Mouse (Mus musculus) heart, embryonic 13.5 days (tissue): ENCODE results near the gene Clock. TPM values are rescaled to one million over a fixed set of nuclear protein-coding genes. Genes with fewer than 3 reads are reported as not detected.

Source experiments
- ATAC-seq: fragments of 200-750 bp; cut with Nextera tagmentation; 2 replicates; pipeline ENCODE4 v1.8.0; 2017; ENCODE audit warnings: moderate TSS enrichment; ENCODE audit not compliant: insufficient number of reproducible peaks, low FRiP score, low TSS enrichment; ENCODE audit errors: extremely low read depth
- H3K27ac ChIP-seq: fragments of 300-500 bp; sonication (generic); replicated peaks from 2 replicates; pipeline ENCODE4 v1.5.1; 2015; ENCODE audit warnings: moderate library complexity, mild to moderate bottlenecking, inconsistent platforms
- H3K27me3 ChIP-seq: fragments of 300-500 bp; sonication (generic); replicated peaks from 2 replicates; pipeline ENCODE4 v1.6.1; 2015; ENCODE audit warnings: mild to moderate bottlenecking, inconsistent platforms
- H3K36me3 ChIP-seq: fragments of 300-500 bp; sonication (generic); 2 replicates; pipeline ENCODE4 v1.6.1; 2015; ENCODE audit warnings: mild to moderate bottlenecking, inconsistent platforms
- H3K4me1 ChIP-seq: fragments of 300-500 bp; sonication (generic); 2 replicates; pipeline ENCODE4 v1.6.1; 2015; ENCODE audit warnings: inconsistent platforms
- H3K4me2 ChIP-seq: fragments of 300-500 bp; sonication (generic); 2 replicates; pipeline ENCODE4 v1.6.1; 2015; ENCODE audit warnings: inconsistent platforms, mild to moderate bottlenecking, moderate library complexity
- H3K4me3 ChIP-seq: fragments of 300-500 bp; sonication (generic); 2 replicates; pipeline ENCODE4 v1.5.1; 2015; ENCODE audit warnings: moderate library complexity, mild to moderate bottlenecking, inconsistent platforms
- H3K9ac ChIP-seq: fragments of 300-500 bp; sonication (generic); 2 replicates; pipeline ENCODE4 v1.6.1; 2015; ENCODE audit warnings: inconsistent platforms, mild to moderate bottlenecking, moderate library complexity
- H3K9me3 ChIP-seq: fragments of 300-500 bp; sonication (generic); 2 replicates; pipeline ENCODE4 v1.6.1; 2016; ENCODE audit warnings: inconsistent platforms
- WGBS: fragments of 180-500 bp; shearing (Covaris S2); methylation state at CpG from one replicate; pipeline ENCODE4 v1.1.7; 2015; ENCODE audit warnings: mixed read lengths; 5-methylcytosine and 5-hydroxymethylcytosine counted together
- polyA plus RNA-seq: library from polyadenylated mRNA; unstranded; fragments of >200 nt; fragmentation: Nextera tagmentation; extraction: Ambion mirVana; gene quantifications from 2 replicates; pipeline ENCODE4 v1.2.1, GENCODE M21; 2015

The Clock gene
- 8.3 and 8.4 TPM in 2 replicates for polyA plus RNA-seq

DNA sequence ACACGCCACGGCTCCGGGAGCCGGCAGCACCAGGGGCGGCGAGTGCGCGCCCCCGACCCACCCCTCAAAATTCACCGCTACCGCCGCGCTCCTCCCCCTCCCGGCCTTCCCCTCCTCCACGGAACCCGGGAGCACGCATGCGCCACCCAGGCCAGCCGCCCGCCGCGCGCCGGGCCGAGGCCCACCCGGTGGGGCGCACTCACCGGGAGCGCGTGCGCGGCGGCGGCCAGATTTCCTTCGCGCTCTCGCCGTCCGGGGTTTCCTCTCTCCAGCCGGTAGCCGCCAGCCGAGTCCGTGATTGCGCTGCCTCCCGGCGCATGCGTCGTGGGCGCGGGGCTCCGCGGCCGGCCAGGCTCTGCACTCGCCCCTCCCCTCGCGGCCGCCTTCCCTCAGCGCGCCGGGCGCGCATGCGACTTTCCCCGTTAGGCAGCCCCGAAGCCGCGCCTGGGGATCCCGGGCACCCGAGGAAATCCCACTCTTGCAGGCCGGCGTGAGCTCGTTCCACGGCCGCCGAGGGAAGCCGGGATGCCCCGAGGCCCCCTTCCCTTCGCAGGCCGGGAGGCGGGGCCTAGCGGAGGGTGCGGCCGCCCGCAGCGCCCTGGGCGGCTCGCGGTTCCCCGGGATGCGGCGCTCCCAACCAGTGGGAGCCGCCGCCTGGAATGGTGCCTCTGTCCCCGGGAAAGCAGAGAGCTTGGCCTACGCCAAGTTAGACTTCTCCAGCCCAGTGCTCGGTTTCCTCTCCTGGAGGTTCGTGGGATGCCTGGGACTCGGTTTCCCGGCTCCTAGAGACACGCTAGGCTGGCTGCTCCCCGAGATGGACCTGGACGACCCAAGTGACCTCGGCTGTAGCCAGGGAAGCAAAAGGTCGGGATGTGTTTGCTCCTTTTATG, at the start of gene Clock:
Gene Clock, minus strand, starts transcription at position 341 of the 890 bp plus-strand sequence.
- WGBS: under 1% methylated on average over 101 of the region's 104 CpGs
- Histone ChIP-seq H3K9ac (peak within 1 kb of the TSS; percentile 98), H3K27ac (peak within 1 kb of the TSS; percentile 98), H3K27me3 (no peaks in the 10 kb centered on the region), H3K9me3 (no peaks in the 10 kb centered on the region), H3K4me1 (peaks cover 19% of the 10 kb centered on the region), H3K4me3 (peak within 1 kb of the TSS; percentile 93), H3K4me2 (peak within 1 kb of the TSS; percentile 93), H3K36me3 (no peaks in the 10 kb centered on the region)
- peak; percentile 74 for ATAC-seq

DNA sequence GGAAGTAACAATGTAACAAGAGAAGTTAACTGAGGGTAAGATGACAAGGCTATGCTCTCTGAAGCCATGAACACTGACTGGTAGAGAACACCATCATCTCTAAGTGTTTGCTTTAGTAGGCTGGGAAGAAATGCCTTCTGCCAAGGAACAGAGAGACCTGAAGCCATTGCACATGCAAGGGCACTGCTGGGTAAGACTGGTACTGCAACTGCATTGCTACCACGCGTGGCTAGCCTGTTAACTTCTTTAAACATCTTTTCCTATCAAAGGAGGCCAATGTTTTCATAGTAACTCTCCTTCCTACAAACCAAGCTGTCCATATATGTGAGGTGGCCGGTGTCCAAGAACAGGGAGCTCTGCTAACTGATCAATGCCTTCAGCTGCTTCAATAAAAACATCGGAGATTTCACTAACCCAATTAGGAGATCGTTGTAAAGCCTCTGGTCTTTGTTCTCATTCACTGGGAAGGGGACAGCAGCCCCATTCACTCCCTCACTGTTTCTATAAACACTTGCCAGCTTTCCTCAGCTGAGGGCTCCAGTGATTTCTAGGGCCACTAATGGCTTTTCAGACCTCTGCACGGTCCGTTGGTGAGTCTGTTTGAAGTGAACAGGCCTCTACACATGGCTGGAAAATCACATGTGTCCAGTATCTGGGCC, 47.5 kb upstream of the Clock start:
- no peak overlapping the region for H3K27ac ChIP-seq
- WGBS: 72% methylated on average over 7 of the region's 7 CpGs
- ATAC-seq: no peak
- H3K9me3 ChIP-seq: no peaks in the 10 kb centered on the region
- no peaks in the 10 kb centered on the region for H3K4me1 ChIP-seq
- H3K4me2 ChIP-seq: no peak overlapping the region
- no peaks in the 10 kb centered on the region for H3K36me3 ChIP-seq
- H3K4me3 ChIP-seq: no peak overlapping the region
- no peaks in the 10 kb centered on the region for H3K27me3 ChIP-seq
- no peak overlapping the region for H3K9ac ChIP-seq

DNA sequence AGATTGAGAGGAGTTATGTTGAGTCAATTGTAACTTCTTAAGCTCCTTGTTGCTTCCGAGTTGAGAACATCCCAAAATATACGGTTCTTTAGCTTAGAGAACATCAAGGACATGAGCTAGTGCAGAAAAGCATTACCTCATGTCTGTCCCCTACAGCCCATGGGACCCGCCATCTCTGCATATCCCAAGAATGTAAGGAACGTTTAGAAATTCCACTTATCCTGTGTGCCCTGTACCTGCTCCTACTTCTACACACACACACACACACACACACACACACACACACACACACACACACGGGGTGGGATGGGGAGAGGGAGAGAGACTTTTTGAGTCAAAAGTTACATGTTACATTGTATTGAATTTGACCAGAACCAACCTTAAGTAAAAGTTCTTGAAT, 46.9 kb upstream of the Clock start:
- H3K4me2 ChIP-seq: no peak overlapping the region
- no peak overlapping the region for H3K4me3 ChIP-seq
- no peak overlapping the region for H3K27ac ChIP-seq
- ATAC-seq: no peak
- H3K27me3 ChIP-seq: no peaks in the 10 kb centered on the region
- H3K9ac ChIP-seq: no peak overlapping the region
- 73% methylated on average over 5 of the region's 5 CpGs for WGBS
- H3K9me3 ChIP-seq: no peaks in the 10 kb centered on the region
- no peaks in the 10 kb centered on the region for H3K36me3 ChIP-seq
- H3K4me1 ChIP-seq: no peaks in the 10 kb centered on the region

DNA sequence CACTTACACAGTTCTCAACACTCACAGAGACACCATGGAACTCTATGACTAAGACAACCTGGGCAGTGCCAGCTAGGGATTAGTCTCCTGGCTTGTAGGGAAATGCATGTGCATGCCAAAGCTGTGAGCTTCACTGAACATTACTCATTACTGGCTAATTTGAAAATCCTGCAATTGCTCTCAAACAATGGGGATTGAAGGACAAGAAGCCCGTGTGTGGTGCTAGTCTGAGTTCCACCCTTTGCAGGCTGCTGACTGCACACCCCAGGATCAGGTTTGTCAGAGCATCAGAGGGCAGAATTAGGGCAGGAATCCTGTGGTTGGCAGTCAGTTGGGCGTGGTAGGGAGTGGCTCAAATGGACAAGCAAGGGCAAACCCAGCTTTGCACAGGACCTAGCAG, 41.5 kb upstream of the Clock start:
- no peaks in the 10 kb centered on the region for H3K4me1 ChIP-seq
- H3K4me3 ChIP-seq: no peak overlapping the region
- H3K27me3 ChIP-seq: no peaks in the 10 kb centered on the region
- no peak for ATAC-seq
- H3K9ac ChIP-seq: no peak overlapping the region
- WGBS: 57% methylated on average over 2 of the region's 2 CpGs
- H3K27ac ChIP-seq: no peak overlapping the region
- no peaks in the 10 kb centered on the region for H3K36me3 ChIP-seq
- no peak overlapping the region for H3K4me2 ChIP-seq
- H3K9me3 ChIP-seq: no peaks in the 10 kb centered on the region

DNA sequence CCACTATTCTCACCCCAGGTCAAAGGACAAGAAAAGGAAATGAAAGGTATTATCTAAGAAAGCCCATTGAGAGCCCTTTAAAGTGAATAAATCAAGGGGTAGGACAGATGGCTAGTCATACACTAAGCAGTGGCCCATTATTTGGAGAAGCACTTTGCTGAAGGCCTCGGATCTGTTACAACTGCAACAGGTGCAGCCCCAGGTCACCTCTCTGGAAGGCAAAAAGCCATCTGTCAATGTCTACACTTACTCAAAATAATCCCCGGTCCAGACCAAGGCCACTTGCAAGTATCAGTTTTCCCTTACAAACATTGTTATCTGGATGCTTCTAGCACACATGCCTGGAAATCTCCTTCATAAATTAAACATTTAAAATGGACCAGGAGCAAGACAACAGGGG, 36.3 kb upstream of the Clock start:
- Histone ChIP-seq H3K9ac (no peak overlapping the region), H3K4me3 (no peak overlapping the region), H3K9me3 (no peaks in the 10 kb centered on the region), H3K36me3 (no peaks in the 10 kb centered on the region), H3K4me2 (no peak overlapping the region), H3K27ac (no peak overlapping the region), H3K27me3 (no peaks in the 10 kb centered on the region), H3K4me1 (no peaks in the 10 kb centered on the region)
- WGBS: 70% methylated on average over 2 of the region's 2 CpGs
- no peak for ATAC-seq

DNA sequence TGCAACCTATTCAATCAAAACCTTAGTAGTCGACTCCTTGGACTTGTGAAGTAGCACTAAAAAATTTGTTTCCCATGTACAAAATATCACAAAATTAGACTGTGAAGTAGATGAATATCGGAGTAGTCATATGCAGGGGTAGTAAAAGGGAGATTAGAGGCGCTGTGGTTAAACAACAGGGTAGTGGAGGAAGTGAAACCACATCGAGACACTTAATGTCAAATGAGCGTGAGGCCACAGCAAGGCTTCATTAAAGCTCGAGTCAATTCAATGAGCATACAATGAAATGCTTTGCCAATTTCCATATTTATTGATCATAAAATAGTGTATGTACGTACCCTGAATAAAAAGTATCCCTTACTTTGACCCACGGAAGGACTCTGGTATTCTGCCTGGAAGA, 32.5 kb upstream of the Clock start:
- H3K4me3 ChIP-seq: no peak overlapping the region
- H3K4me1 ChIP-seq: no peaks in the 10 kb centered on the region
- no peak for ATAC-seq
- H3K27ac ChIP-seq: no peak overlapping the region
- H3K27me3 ChIP-seq: no peaks in the 10 kb centered on the region
- H3K9ac ChIP-seq: no peak overlapping the region
- H3K9me3 ChIP-seq: no peaks in the 10 kb centered on the region
- WGBS: 75% methylated on average over 8 of the region's 8 CpGs
- H3K36me3 ChIP-seq: no peaks in the 10 kb centered on the region
- no peak overlapping the region for H3K4me2 ChIP-seq

DNA sequence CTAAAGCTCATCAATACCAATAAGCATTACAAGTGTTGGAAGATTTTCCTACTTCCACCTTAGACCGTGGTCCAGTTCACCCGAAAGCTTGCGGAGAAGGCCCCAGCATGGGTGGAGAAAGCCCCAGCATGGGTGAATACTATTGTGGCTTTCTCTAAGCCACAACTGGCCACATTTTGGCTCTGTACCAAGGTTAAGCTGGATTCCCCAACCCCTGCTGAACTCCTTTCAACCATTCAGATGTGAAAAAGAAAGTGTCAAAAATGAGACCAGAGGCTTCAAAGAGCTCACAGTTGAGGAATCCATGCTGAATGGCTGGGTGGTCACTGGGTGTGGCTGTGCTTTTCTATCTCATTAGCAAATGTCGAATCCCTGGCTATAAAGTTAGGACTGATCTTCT, 29.2 kb upstream of the Clock start:
- H3K4me1 ChIP-seq: no peaks in the 10 kb centered on the region
- no peaks in the 10 kb centered on the region for H3K27me3 ChIP-seq
- WGBS: 84% methylated on average over 4 of the region's 4 CpGs
- no peak overlapping the region for H3K4me3 ChIP-seq
- no peak overlapping the region for H3K9ac ChIP-seq
- H3K4me2 ChIP-seq: no peak overlapping the region
- no peak overlapping the region for H3K27ac ChIP-seq
- no peak for ATAC-seq
- H3K36me3 ChIP-seq: no peaks in the 10 kb centered on the region
- H3K9me3 ChIP-seq: no peaks in the 10 kb centered on the region

DNA sequence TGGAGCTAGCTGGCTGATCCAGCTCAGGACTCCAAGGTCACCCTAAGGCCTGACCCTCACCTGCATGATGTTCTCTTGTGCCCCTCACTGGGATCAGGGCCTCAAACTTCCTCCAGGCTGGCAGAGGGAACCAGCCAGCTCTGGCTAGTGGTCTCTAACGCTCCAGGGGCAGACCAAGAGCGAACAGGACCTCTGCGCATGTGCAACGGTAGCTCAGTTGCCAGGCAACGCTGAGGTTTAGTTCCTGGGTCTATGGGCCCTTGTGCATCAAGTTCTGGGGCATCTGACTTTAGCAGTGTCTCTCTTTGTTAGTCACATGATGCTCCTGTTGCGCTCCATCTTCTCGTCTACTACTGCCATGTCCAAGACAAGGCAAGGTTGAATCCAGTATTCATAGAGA, 26.4 kb upstream of the Clock start, which contains the start of gene Pdcl2:
Gene Pdcl2, minus strand, starts transcription at position 204 of the 400 bp plus-strand sequence.
- no peaks in the 10 kb centered on the region for H3K4me1 ChIP-seq
- H3K36me3 ChIP-seq: no peaks in the 10 kb centered on the region
- WGBS: 85% methylated on average over 7 of the region's 7 CpGs
- H3K4me2 ChIP-seq: no peak within 1 kb of the TSS
- no peaks in the 10 kb centered on the region for H3K27me3 ChIP-seq
- no peak within 1 kb of the TSS for H3K4me3 ChIP-seq
- H3K27ac ChIP-seq: no peak within 1 kb of the TSS
- no peak within 1 kb of the TSS for H3K9ac ChIP-seq
- no peak for ATAC-seq
- no peaks in the 10 kb centered on the region for H3K9me3 ChIP-seq

DNA sequence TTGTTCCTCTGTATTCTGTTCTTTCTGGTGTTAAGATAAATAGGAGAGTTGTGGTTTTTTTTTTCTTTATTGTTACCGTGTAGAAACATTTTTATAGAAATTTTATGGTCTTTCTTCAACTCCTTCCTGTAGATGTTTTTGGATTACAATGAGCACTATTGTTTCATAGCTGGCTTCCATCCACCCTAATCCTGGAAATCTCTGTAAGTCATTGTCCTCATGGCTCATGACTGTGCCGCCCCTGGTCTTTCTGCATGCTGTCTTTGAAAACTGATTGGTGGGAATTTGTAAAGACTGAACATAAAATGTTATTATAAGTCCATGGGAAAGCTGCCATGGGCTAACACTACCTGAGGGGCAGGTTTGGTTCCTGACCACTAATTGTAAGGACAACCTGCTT, 22.7 kb upstream of the Clock start:
- Histone ChIP-seq H3K9me3 (no peaks in the 10 kb centered on the region), H3K4me2 (no peak overlapping the region), H3K4me1 (no peaks in the 10 kb centered on the region), H3K27me3 (no peaks in the 10 kb centered on the region), H3K27ac (no peak overlapping the region), H3K9ac (no peak overlapping the region), H3K4me3 (no peak overlapping the region), H3K36me3 (no peaks in the 10 kb centered on the region)
- no peak for ATAC-seq
- 76% methylated on average over 2 of the region's 2 CpGs for WGBS

DNA sequence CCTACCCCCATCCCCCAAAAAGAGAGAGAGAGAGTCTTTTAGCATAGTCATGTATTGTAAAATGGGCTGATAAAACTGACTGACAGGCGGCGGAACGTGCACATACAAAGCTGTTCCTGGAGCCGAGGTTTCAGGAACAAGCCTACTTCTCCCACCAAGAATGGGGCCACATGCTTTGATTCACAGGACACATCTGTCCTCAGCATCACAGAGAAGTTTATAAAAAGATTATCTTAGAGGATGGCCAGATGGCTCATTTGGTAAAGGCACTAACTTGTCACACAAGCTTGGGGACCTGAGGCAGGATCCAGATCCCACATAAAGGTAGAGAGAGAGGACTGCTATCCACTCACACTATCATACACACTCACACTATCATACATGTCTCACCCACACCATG, 20.5 kb upstream of the Clock start:
- Histone ChIP-seq H3K27ac (no peak overlapping the region), H3K27me3 (no peaks in the 10 kb centered on the region), H3K4me3 (no peak overlapping the region), H3K9me3 (no peaks in the 10 kb centered on the region), H3K9ac (no peak overlapping the region), H3K36me3 (no peaks in the 10 kb centered on the region), H3K4me1 (no peaks in the 10 kb centered on the region), H3K4me2 (no peak overlapping the region)
- WGBS: 79% methylated on average over 4 of the region's 4 CpGs
- ATAC-seq: no peak

DNA sequence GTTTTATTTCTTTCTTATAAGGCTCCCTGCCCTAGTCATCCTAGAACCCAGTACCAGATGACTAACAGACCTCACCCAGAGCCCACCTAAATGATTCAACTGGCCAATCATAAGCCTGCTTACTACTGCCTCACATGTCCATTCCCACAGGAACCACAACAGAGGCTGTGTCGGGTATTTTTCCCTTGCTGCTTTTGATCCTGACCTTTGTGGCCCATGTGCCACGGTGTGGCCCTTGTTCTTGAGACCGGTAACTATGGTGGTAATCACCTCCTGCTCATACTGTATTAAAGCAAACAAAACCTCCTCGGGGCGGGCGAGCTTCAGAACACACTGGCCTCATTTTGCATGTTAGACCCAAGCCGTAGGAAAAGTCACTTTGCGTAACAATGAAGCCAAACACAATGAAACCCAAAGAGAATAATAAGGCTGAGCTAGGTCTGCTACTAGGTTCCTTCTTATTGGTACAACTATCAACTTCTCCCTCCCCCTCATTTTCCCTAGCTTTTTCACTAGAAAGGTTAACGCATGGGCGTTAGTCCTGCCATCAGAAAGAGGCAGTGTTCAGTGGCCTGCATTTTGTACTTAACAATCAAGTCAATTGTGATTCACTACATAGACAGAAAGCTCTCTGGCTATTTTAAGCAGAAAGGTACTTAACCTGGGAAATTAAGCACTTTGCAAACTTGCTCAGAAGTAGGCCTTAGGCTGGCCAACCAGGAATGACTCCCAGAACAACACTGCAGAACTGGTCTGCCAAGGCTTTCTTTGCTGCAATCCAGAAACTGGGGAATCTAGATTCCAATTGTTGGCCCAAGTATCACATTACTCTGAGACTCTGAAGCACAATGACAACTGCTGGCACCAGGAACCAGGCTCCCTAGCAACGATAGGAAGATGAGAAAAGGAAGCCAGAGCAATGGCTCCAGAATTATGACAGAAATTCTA, 16.9 kb upstream of the Clock start:
- H3K4me3 ChIP-seq: no peak overlapping the region
- H3K9ac ChIP-seq: no peak overlapping the region
- no peak overlapping the region for H3K4me2 ChIP-seq
- H3K4me1 ChIP-seq: no peaks in the 10 kb centered on the region
- H3K36me3 ChIP-seq: no peaks in the 10 kb centered on the region
- WGBS: 59% methylated on average over 11 of the region's 11 CpGs
- ATAC-seq: no peak
- no peaks in the 10 kb centered on the region for H3K9me3 ChIP-seq
- H3K27me3 ChIP-seq: no peaks in the 10 kb centered on the region
- H3K27ac ChIP-seq: no peak overlapping the region
